In the genomic region with DNA sequence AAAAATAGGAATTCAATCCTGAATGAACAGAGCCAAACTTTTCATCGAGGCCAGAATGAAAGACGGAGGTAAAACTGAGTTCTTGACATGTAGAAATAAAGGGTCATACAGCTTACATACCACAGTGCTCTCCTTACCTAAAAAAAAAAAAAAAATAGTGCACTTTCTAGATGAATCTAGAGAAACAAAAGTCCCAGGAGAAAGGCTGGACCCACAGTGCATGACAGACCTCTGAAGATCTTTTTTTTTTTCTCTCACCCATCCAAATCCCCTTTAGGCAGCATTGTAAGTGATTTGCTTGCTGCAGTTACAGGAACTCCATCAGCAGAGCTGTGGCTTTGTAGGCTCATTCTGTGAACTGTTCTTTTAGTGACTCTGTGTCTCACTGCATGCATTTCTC, we compare ENCODE assay signal across 23 mouse cellular contexts. TPM values are rescaled to one million over a fixed set of nuclear protein-coding genes. Genes with fewer than 3 reads are reported as not detected.
DNase-seq lines count a peak whose midpoint lies in the region; TF ChIP-seq lines count a peak whose summit lies in the region.
"Had no signal": no experiment of that assay in that cellular context is flagged by ENCODE, and none has a peak within 500 bp of the region (broad histone marks: within the 10 kb centered on the region; RNA-seq: fewer than 3 reads in every experiment).

No protein-coding gene starts in this region.

- no peak for TF ChIP-seq CTCF in heart, adult 2 months (IDR thresholded peaks at IDR 0.05)
- TF ChIP-seq CTCF in CH12.LX (conservative IDR thresholded peaks at IDR 0.05 in 1 of 2, IDR thresholded peaks at IDR 0.05 in 1 of 2; ENCODE audit: low read depth in 2 of 2, low read length in 2 of 2) = no peak

- H3K27ac ChIP-seq in heart, adult 2 months = no peak overlapping the region
- H3K27ac ChIP-seq in CH12.LX (ENCODE audit: insufficient read depth, low read depth) = no peak overlapping the region
- H3K27ac ChIP-seq in midbrain, embryonic 10.5 days (replicated peaks) = no peak overlapping the region

- no peak overlapping the region for H3K4me3 ChIP-seq in heart, adult 2 months
- no peak overlapping the region for H3K4me3 ChIP-seq in CH12.LX (replicated peaks in 1 of 3; ENCODE audit: low read depth in 2 of 3, low read length in 2 of 3, poor library complexity in 1 of 3)
- no peak overlapping the region for H3K4me3 ChIP-seq in midbrain, embryonic 10.5 days

- DNase-seq in heart, adult 11 months = peak; percentile 29
- no peak for DNase-seq in heart, adult 2 months
- DNase-seq in CH12.LX (ENCODE audit: extremely low read depth) = peak; percentile 48
- peak; percentile 14 for DNase-seq in naive thymus-derived CD4-positive, alpha-beta T cell, adult 2 months (ENCODE audit: low read depth)
- peak; percentile 28 for DNase-seq in splenic B cell, adult 2 months (ENCODE audit: low read depth, low spot score)
- no peak for DNase-seq in adrenal gland, postnatal 10 days
- DNase-seq in midbrain, embryonic 10.5 days (ENCODE audit: low spot score) = no peak
- DNase-seq in embryo, embryonic 10.5 days (ENCODE audit: low spot score) = no peak
- DNase-seq: adrenal gland, adult 2 months; adrenal gland, adult 8-10 months; adrenal gland, postnatal 14 days; adrenal gland, postnatal 25 days; adrenal gland, postnatal 36 days; B cell, adult 2 months; cerebellum, adult 11 months; cerebellum, adult 11-12 months; cerebellum, adult 18-20 months; cerebellum, adult 2 months had no signal

- intact Hi-C loops in heart, adult 2 months (cut with DNase I) = no loop called here

- TF ChIP-seq POLR2A in heart, adult 2 months (IDR thresholded peaks at IDR 0.05; ENCODE audit: insufficient read depth, low read depth, low read length) = no peak
- TF ChIP-seq POLR2A in CH12.LX (IDR thresholded peaks at IDR 0.05; ENCODE audit: low read depth, low read length) = no peak

- H3K4me2 ChIP-seq in CH12.LX (ENCODE audit: insufficient read depth, low read depth, poor library complexity, severe bottlenecking) = no peak overlapping the region

- TF ChIP-seq RAD21 in CH12.LX (IDR thresholded peaks at IDR 0.05; ENCODE audit: low read depth, low read length) = no peak

- no peaks in the 10 kb centered on the region for H3K9me3 ChIP-seq in CH12.LX (replicated peaks; ENCODE audit: low read length)
- no peaks in the 10 kb centered on the region for H3K9me3 ChIP-seq in midbrain, embryonic 10.5 days (replicated peaks)
- H3K9me3 ChIP-seq: G1E had no signal

- WGBS in heart, adult 2 months = 84% methylated on average over 2 of the region's 2 CpGs
- WGBS in midbrain, embryonic 10.5 days = 94% methylated on average over 2 of the region's 2 CpGs

- no peaks in the 10 kb centered on the region for H3K36me3 ChIP-seq in heart, adult 2 months (ENCODE audit: control insufficient read depth, insufficient read depth, low read length)
- no peaks in the 10 kb centered on the region for H3K36me3 ChIP-seq in CH12.LX (replicated peaks in 1 of 2; ENCODE audit: control insufficient read depth in 1 of 2, insufficient read depth in 1 of 2, low read length in 1 of 2)
- no peaks in the 10 kb centered on the region for H3K36me3 ChIP-seq in splenic B cell, adult 2 months (ENCODE audit: control insufficient read depth, insufficient read depth, low read length, poor library complexity, severe bottlenecking)
- no peaks in the 10 kb centered on the region for H3K36me3 ChIP-seq in midbrain, embryonic 10.5 days
- H3K36me3 ChIP-seq: G1E had no signal

- no peaks in the 10 kb centered on the region for H3K27me3 ChIP-seq in heart, adult 2 months (ENCODE audit: control insufficient read depth, insufficient read depth, low read length)
- H3K27me3 ChIP-seq in CH12.LX (replicated peaks) = no peaks in the 10 kb centered on the region
- H3K27me3 ChIP-seq in splenic B cell, adult 2 months (ENCODE audit: control insufficient read depth, insufficient read depth, low read length, poor library complexity, severe bottlenecking) = no peaks in the 10 kb centered on the region
- H3K27me3 ChIP-seq in midbrain, embryonic 10.5 days (ENCODE audit: low read depth, poor library complexity, severe bottlenecking) = no peaks in the 10 kb centered on the region
- H3K27me3 ChIP-seq: Patski had no signal

- no peaks in the 10 kb centered on the region for H3K79me2 ChIP-seq in heart, adult 2 months (replicated peaks; ENCODE audit: control insufficient read depth, insufficient read depth, low read length)
- no peaks in the 10 kb centered on the region for H3K79me2 ChIP-seq in CH12.LX (replicated peaks; ENCODE audit: control insufficient read depth, extremely low read depth, insufficient read depth, poor library complexity, severe bottlenecking)

- in situ Hi-C loops in CH12.LX (cut with MboI; ENCODE audit: low pct_ligation_motif_present, low pct_unique_long_range_greater_than_20kb, low sequenced_read_pairs) = no loop called here

- dilution Hi-C loops in CH12.LX (cut with MboI; ENCODE audit: extremely low pct_ligation_motif_present, extremely low pct_unique_long_range_greater_than_20kb, low sequenced_read_pairs) = no loop called here

- H3K4me1 ChIP-seq in heart, adult 2 months (ENCODE audit: control insufficient read depth, insufficient read depth, low read length) = no peaks in the 10 kb centered on the region
- peaks cover 0 to 21% of the 10 kb centered on the region in 2 experiments; a peak in 2 of 4 replicates for H3K4me1 ChIP-seq in CH12.LX (ENCODE audit: control insufficient read depth in 1 of 2, insufficient read depth in 2 of 2)
- no peaks in the 10 kb centered on the region for H3K4me1 ChIP-seq in midbrain, embryonic 10.5 days

- no peak overlapping the region for H3K9ac ChIP-seq in heart, adult 2 months (ENCODE audit: low read depth, low read length)
- no peak overlapping the region for H3K9ac ChIP-seq in CH12.LX (ENCODE audit: insufficient read depth, low read depth)

- TF ChIP-seq EP300 in heart, adult 2 months (IDR thresholded peaks at IDR 0.05; ENCODE audit: insufficient read depth, low read depth, low read length) = no peak
- no peak for TF ChIP-seq EP300 in CH12.LX (IDR thresholded peaks at IDR 0.05; ENCODE audit: low read length)

TF ChIP-seq in CH12.LX, 34 proteins besides CTCF, POLR2A, EP300 and RAD21:
- peak; percentile 91 for TF ChIP-seq ZNF384 (IDR thresholded peaks at IDR 0.05; ENCODE audit: low read depth, low read length)
- TF ChIP-seq ZC3H11A (IDR thresholded peaks at IDR 0.05; ENCODE audit: low read depth, low read length) = no peak
TF ChIP-seq in CH12.LX: peak in this region for 1.

RNA-seq across cellular contexts. Expression of a gene that starts 19.0 kb away (rescaled TPM):
- under 1 TPM; 0.57 to 0.68 TPM for total RNA-seq in heart, adult 2 months (2021)
- 0.59 and 0.68 TPM in 2 replicates for polyA plus RNA-seq in heart, adult 2 months (2012; rRNA removed)
- total RNA-seq in CH12.LX (2012; rRNA removed) (0.04 and 0.25 TPM in 2 replicates), CH12.LX (2014; rRNA removed) (0.13 and 0.14 TPM in 2 replicates)
- polyA plus RNA-seq in CH12.LX (2012; ENCODE audit: insufficient read length, low read depth) = 0.13 and 0.23 TPM in 2 replicates
- 1 to 10 TPM; 1.8 to 3.0 TPM for total RNA-seq in adrenal gland, postnatal 10 days (2021)
- polyA plus RNA-seq in midbrain, embryonic 10.5 days (2016; fragmentation: Nextera tagmentation; extraction: Ambion mirVana) = 0.07 TPM in 1 of 2 replicates, not detected in the other
- total RNA-seq: ES-E14, MEL had no signal
- polyA plus RNA-seq: adrenal gland, adult 2 months; C2C12; G1E; Patski had no signal

Comparison
In these comparisons a context has a peak if more than half of its experiments do, and no peak if none do; other contexts are left out.
1. DNase-seq: peak in heart, adult 11 months (single experiment), CH12.LX (single experiment), naive thymus-derived CD4-positive, alpha-beta T cell, adult 2 months (single experiment) and splenic B cell, adult 2 months (single experiment); none in heart, adult 2 months (0 of 2), adrenal gland, postnatal 10 days (single experiment), midbrain, embryonic 10.5 days (single experiment) and embryo, embryonic 10.5 days (single experiment).